Mouse (Mus musculus): ENCODE results near the gene 1700113H08Rik.

GRCm38 (mm10) chr10:87058251-87058925 lies 543 bp downstream of the 1700113H08Rik start:
- TF ChIP-seq GATA1 (IDR thresholded peaks at IDR 0.05; ENCODE audit: low read length) (no peak), TAL1 (IDR thresholded peaks at IDR 0.05; ENCODE audit: low read length) (no peak)
